Mouse (Mus musculus) MEL (cell line): ENCODE measurements around the gene Ccdc34. TPM values are rescaled to one million over a fixed set of nuclear protein-coding genes. Genes with fewer than 3 reads are reported as not detected.
"Not testable (repeated sequence)": the region's sequence is repeated elsewhere in the genome, so short reads cannot be mapped to it uniquely, and the experiment has no call there.

Source experiments
- DNase-seq: peaks from one replicate; pipeline ENCODE4 v3.0.0; 2011; ENCODE audit warnings: low read depth, low spot score
- H3K27ac ChIP-seq: 2 replicates; pipeline ENCODE4 v1.5.1; 2012; ENCODE audit warnings: low read depth, mild to moderate bottlenecking, control low read depth, low read length, moderate library complexity; ENCODE audit not compliant: control insufficient read depth
- H3K27me3 ChIP-seq, 2 experiments: fragments of 150-350 bp in 1 of 2; sonication (generic) in 1 of 2; 2 replicates each; pipeline ENCODE4 v1.6.1; 2012; ENCODE audit warnings: low read length in 2 of 2, mild to moderate bottlenecking in 2 of 2, improper control_type of control experiment in 1 of 2, moderate library complexity in 1 of 2; ENCODE audit not compliant: insufficient read depth in 2 of 2, control insufficient read depth in 1 of 2
- H3K36me3 ChIP-seq, 2 experiments: 2 replicates each; pipeline ENCODE4 v1.6.1; 2012 to 2014; ENCODE audit warnings: low read length in 2 of 2, improper control_type of control experiment in 1 of 2, inconsistent platforms in 1 of 2, mild to moderate bottlenecking in 1 of 2; ENCODE audit not compliant: insufficient read depth in 2 of 2, control insufficient read depth in 1 of 2
- H3K4me1 ChIP-seq, 2 experiments: fragments of 150-350 bp in 1 of 2; sonication (generic) in 1 of 2; 2 replicates each; pipeline ENCODE4 v1.6.1; 2012; ENCODE audit warnings: low read length in 2 of 2, improper control_type of control experiment in 1 of 2, mild to moderate bottlenecking in 1 of 2; ENCODE audit not compliant: insufficient read depth in 2 of 2, control insufficient read depth in 1 of 2
- H3K4me3 ChIP-seq, 2 experiments: fragments of 150-350 bp in 1 of 2; sonication (generic) in 1 of 2; 2 replicates each; pipeline ENCODE4 v1.5.1; 2012; ENCODE audit warnings: low read depth in 2 of 2, low read length in 2 of 2, mild to moderate bottlenecking in 2 of 2, moderate library complexity in 2 of 2, control low read depth in 1 of 2, improper control_type of control experiment in 1 of 2; ENCODE audit not compliant: control insufficient read depth in 1 of 2, insufficient read depth in 1 of 2
- H3K79me2 ChIP-seq: 2 replicates; pipeline ENCODE4 v1.6.1; 2012; ENCODE audit warnings: mild to moderate bottlenecking, low read length, moderate library complexity; ENCODE audit not compliant: control insufficient read depth, poor library complexity, insufficient read depth
- H3K9ac ChIP-seq: 2 replicates; pipeline ENCODE4 v1.6.1; 2012; ENCODE audit warnings: low read depth, mild to moderate bottlenecking, control low read depth, low read length, moderate library complexity; ENCODE audit not compliant: control insufficient read depth, poor library complexity, severe bottlenecking
- H3K9me3 ChIP-seq: fragments of 150-350 bp; sonication (generic); replicated peaks from 2 replicates; pipeline ENCODE4 v1.6.1; 2012; ENCODE audit warnings: mild to moderate bottlenecking, low read length, improper control_type of control experiment, moderate library complexity; ENCODE audit not compliant: insufficient read depth
- CHD1 ChIP-seq: IDR thresholded peaks from 2 replicates; pipeline ENCODE4 v1.6.1; 2012; ENCODE audit warnings: low read depth, mild to moderate bottlenecking, inconsistent platforms, low read length, improper control_type of control experiment
- CHD2 ChIP-seq: IDR thresholded peaks from 2 replicates; pipeline ENCODE4 v1.6.1; 2011; ENCODE audit warnings: low read length, improper control_type of control experiment
- ELF1 ChIP-seq: IDR thresholded peaks from 2 replicates; pipeline ENCODE4 v1.6.1; 2014; ENCODE audit warnings: low read depth, mild to moderate bottlenecking, inconsistent platforms, low read length, improper control_type of control experiment, moderate library complexity
- HCFC1 ChIP-seq: IDR thresholded peaks from 2 replicates; pipeline ENCODE4 v1.6.1; 2012; ENCODE audit warnings: low read depth, mild to moderate bottlenecking, inconsistent platforms, low read length, improper control_type of control experiment, moderate library complexity
- JUND ChIP-seq: IDR thresholded peaks from 2 replicates; pipeline ENCODE4 v1.6.1; 2011; ENCODE audit warnings: low read depth, mild to moderate bottlenecking, improper control_type of control experiment, low read length
- KAT2A ChIP-seq: conservative IDR thresholded peaks from 2 replicates; pipeline ENCODE4 v1.6.1; 2012; ENCODE audit warnings: low read depth, low read length, improper control_type of control experiment, inconsistent platforms
- MAX ChIP-seq: IDR thresholded peaks from 2 replicates; pipeline ENCODE4 v1.6.1; 2011; ENCODE audit warnings: low read length, improper control_type of control experiment
- MAZ ChIP-seq: IDR thresholded peaks from 2 replicates; pipeline ENCODE4 v1.6.1; 2012; ENCODE audit warnings: low read depth, mild to moderate bottlenecking, inconsistent platforms, low read length, improper control_type of control experiment
- POLR2A ChIP-seq, 2 experiments: IDR thresholded peaks; 2 replicates each; pipeline ENCODE4 v1.6.1; 2011 to 2012; ENCODE audit warnings: low read length in 2 of 2, mild to moderate bottlenecking in 2 of 2, control low read depth in 1 of 2, improper control_type of control experiment in 1 of 2, low read depth in 1 of 2, moderate library complexity in 1 of 2; ENCODE audit not compliant: control insufficient read depth in 1 of 2, insufficient read depth in 1 of 2, poor library complexity in 1 of 2
- POLR2AphosphoS2 ChIP-seq: IDR thresholded peaks from 2 replicates; pipeline ENCODE4 v1.6.1; 2011; ENCODE audit warnings: low read length, improper control_type of control experiment
- POLR2AphosphoS5 ChIP-seq: IDR thresholded peaks from 2 replicates; pipeline ENCODE4 v1.6.1; 2012; ENCODE audit warnings: low read depth, borderline replicate concordance, mild to moderate bottlenecking, inconsistent platforms, low read length, moderate library complexity, mixed read lengths
- SMC3 ChIP-seq: IDR thresholded peaks from 2 replicates; pipeline ENCODE4 v1.6.1; 2011; ENCODE audit warnings: low read depth, low read length, improper control_type of control experiment
- TAL1 ChIP-seq: IDR thresholded peaks from 2 replicates; pipeline ENCODE4 v1.6.1; 2012; ENCODE audit warnings: mild to moderate bottlenecking, inconsistent platforms, low read length, moderate library complexity, mixed read lengths
- UBTF ChIP-seq: IDR thresholded peaks from 2 replicates; pipeline ENCODE4 v1.6.1; 2012; ENCODE audit warnings: low read depth, mild to moderate bottlenecking, inconsistent platforms, low read length, improper control_type of control experiment, moderate library complexity, borderline replicate concordance; ENCODE audit not compliant: insufficient read depth
- USF1 ChIP-seq: IDR thresholded peaks from 2 replicates; pipeline ENCODE4 v1.6.1; 2014; ENCODE audit warnings: low read depth, mild to moderate bottlenecking, inconsistent platforms, low read length, improper control_type of control experiment, moderate library complexity
- ZC3H11A ChIP-seq: IDR thresholded peaks from 2 replicates; pipeline ENCODE4 v1.6.1; 2012; ENCODE audit warnings: low read depth, mild to moderate bottlenecking, inconsistent platforms, low read length, improper control_type of control experiment
- ZKSCAN1 ChIP-seq: IDR thresholded peaks from 2 replicates; pipeline ENCODE4 v1.6.1; 2012; ENCODE audit warnings: low read depth, mild to moderate bottlenecking, inconsistent platforms, low read length, improper control_type of control experiment, moderate library complexity
- ZNF384 ChIP-seq: IDR thresholded peaks from 2 replicates; pipeline ENCODE4 v1.6.1; 2012; ENCODE audit warnings: low read depth, mild to moderate bottlenecking, inconsistent platforms, low read length, improper control_type of control experiment
- polyA plus RNA-seq, 2 experiments: library from polyadenylated mRNA; stranded (reverse) in 1 of 2; unstranded in 1 of 2; fragments of >175 nt in 1 of 2; fragments of >200 nt in 1 of 2; gene quantifications; 2 replicates each; pipeline versions ENCODE4 v1.2.1 to v1.2.4; 2012; ENCODE audit warnings: low replicate concordance in 2 of 2, low read depth in 1 of 2; ENCODE audit not compliant: insufficient read length in 2 of 2, insufficient read depth in 1 of 2, missing spikeins in 1 of 2
- total RNA-seq: library from RNA; depleted of rRNA; stranded (reverse); fragments of 300-350 nt; gene quantifications from 2 replicates; pipeline ENCODE4 v1.2.3, GENCODE M21; 2012

The Ccdc34 gene
- total and polyA plus RNA-seq, 3 experiments, result 14.1 to 39.0 TPM; not detected in 1

DNA sequence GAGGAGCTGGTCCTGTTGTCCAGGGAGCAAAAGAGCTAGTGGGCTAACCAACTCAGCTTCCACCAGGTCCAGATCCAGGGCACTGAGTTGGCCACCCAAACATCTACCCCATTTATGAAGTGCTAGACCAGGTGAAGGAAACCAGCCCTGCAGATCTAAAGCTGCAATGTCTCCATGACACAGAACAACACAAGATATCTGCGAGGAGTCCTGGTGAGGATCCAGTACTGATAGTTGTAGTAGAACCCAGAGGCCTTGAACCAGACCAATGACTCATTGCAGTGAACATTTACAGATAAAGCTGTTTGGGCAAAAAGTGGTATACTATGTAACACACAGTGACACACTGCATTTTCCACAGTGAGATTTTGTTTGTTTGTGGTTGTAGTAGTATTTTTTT, 120.5 kb downstream of the Ccdc34 start:
- DNase-seq, result no peak
- H3K27me3 ChIP-seq, result no peaks in the 10 kb centered on the region
- no peak overlapping the region for H3K4me3 ChIP-seq
- H3K4me1 ChIP-seq, result no peaks in the 10 kb centered on the region
- no peaks in the 10 kb centered on the region for H3K9me3 ChIP-seq
- no peak overlapping the region for H3K9ac ChIP-seq
- no peak overlapping the region for H3K27ac ChIP-seq
- no peak for TF ChIP-seq POLR2AphosphoS2
- TF ChIP-seq MAZ, result no peak
- no peak for TF ChIP-seq TAL1
- no peak for TF ChIP-seq CHD1
- no peak for TF ChIP-seq CHD2
- no peaks in the 10 kb centered on the region for H3K79me2 ChIP-seq
- H3K36me3 ChIP-seq, result no peaks in the 10 kb centered on the region

DNA sequence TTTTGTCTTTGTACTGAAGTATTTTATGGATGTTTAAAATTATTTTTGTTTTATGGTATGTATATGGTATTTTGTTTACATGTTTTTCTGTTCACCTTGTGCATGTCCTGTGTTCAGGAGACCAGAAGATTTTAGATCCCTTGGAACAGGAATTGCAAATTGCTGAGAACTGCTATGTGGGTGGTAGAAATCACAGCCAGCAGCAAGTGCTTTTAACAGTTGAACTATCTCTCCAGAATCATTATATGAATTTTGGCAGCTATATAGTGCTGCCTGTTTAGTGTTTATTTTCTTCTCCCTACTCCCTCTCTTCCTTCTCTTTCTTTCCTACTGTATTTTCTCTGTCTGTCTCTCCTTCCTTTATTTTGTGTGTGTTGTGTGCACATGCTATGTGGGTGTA, 130.4 kb downstream of the Ccdc34 start:
- not testable (repeated sequence) for H3K79me2 ChIP-seq, H3K9ac ChIP-seq, H3K9me3 ChIP-seq, H3K4me3 ChIP-seq, H3K27ac ChIP-seq, H3K27me3 ChIP-seq, DNase-seq, H3K4me1 ChIP-seq, H3K36me3 ChIP-seq

DNA sequence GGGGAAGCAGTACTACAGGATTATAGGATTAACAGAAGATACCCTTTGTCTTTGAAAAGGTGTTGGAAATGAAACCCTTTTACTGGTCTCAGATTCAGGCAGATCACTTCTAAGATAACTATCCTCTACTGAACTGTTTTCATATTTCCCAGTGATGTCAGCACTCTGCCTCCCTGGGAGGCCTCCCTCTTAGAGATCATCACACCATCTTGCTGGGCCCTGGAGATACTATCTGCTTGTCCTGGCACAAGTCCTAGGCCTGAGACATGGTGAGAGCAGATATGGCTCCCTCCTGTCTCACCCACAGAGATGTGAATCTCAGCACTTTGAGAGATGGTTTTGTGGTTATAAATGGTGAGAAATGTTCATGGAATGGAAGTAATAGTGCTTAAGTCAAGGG, 131.6 kb downstream of the Ccdc34 start:
- no peak for TF ChIP-seq JUND
- no peak for TF ChIP-seq ELF1
- no peak for TF ChIP-seq ZKSCAN1
- no peak for TF ChIP-seq HCFC1
- no peak for TF ChIP-seq USF1
- no peak for TF ChIP-seq KAT2A
- no peak for TF ChIP-seq MAX
- TF ChIP-seq ZC3H11A, result no peak
- TF ChIP-seq MAZ, result no peak
- TF ChIP-seq POLR2AphosphoS5, result no peak
- TF ChIP-seq UBTF, result no peak
- TF ChIP-seq ZNF384, result no peak
- TF ChIP-seq POLR2A (IDR thresholded peaks at IDR 0.05; ENCODE audit: control insufficient read depth in 1 of 2, insufficient read depth in 1 of 2, low read depth in 1 of 2, low read length in 2 of 2, poor library complexity in 1 of 2), result no peak
- TF ChIP-seq SMC3, result no peak
- no peaks in the 10 kb centered on the region for H3K79me2 ChIP-seq
- no peak for DNase-seq
- no peak overlapping the region for H3K4me3 ChIP-seq
- no peak overlapping the region for H3K9ac ChIP-seq
- no peaks in the 10 kb centered on the region for H3K27me3 ChIP-seq
- H3K9me3 ChIP-seq, result no peaks in the 10 kb centered on the region
- no peaks in the 10 kb centered on the region for H3K4me1 ChIP-seq
- no peaks in the 10 kb centered on the region for H3K36me3 ChIP-seq
- H3K27ac ChIP-seq, result no peak overlapping the region
